Mouse (Mus musculus): ENCODE results near the gene Mthfd1. TPM values are rescaled to one million over a fixed set of nuclear protein-coding genes. Genes with fewer than 3 reads are reported as not detected.

The Mthfd1 gene
- polyA plus RNA-seq, 1 experiment from 2014 or later, result 80.2 TPM

DNA sequence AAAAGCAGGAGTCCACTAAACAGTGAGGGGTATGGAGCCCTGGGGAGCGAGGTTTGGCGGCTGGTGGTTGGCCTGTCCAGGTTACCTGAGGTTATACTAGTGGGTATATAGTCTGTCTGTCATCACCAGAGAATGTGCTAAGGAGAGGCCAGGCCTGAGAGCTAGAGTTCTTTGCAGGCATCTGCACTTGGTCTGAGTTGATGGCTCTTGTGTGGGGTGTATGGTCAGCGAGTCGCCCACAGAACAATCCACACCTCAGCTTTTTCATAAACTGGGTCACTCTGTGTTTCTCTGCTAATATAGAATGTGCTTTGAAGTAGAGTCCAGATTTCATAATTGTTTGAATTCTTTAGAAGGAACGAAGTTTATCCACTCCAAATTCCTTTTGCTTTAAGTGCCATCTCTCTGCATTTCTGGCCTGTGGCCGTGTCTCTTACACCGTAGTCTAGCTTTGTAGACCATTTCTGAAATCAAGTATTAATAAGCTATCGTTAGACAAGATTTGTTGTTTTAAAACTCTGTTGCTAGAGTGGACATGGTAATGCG, 44.3 kb downstream of the Mthfd1 start:
- no peak for DNase-seq (ENCODE audit: low spot score)
- Histone ChIP-seq H3K27ac (ENCODE audit: low read depth, low read length) (no peak overlapping the region), H3K4me2 (ENCODE audit: low read depth, low read length, severe bottlenecking) (no peak overlapping the region), H3K36me3 (ENCODE audit: control insufficient read depth, insufficient read depth, low read length) (no peaks in the 10 kb centered on the region; the same call in 1 of the 2 replicates), H3K4me1 (replicated peaks; ENCODE audit: control insufficient read depth, insufficient read depth, low read length) (no peaks in the 10 kb centered on the region), H3K9me3 (ENCODE audit: control insufficient read depth, low read length) (no peaks in the 10 kb centered on the region), H3K4me3 (ENCODE audit: low read depth, low read length) (no peak overlapping the region), H3K9ac (ENCODE audit: low read length) (no peak overlapping the region), H3K27me3 (ENCODE audit: control insufficient read depth, insufficient read depth, low read length) (no peaks in the 10 kb centered on the region)
- ATAC-seq (replicated peaks; ENCODE audit: low FRiP score), result no peak
- 94% methylated on average over 9 of the region's 9 CpGs for WGBS

DNA sequence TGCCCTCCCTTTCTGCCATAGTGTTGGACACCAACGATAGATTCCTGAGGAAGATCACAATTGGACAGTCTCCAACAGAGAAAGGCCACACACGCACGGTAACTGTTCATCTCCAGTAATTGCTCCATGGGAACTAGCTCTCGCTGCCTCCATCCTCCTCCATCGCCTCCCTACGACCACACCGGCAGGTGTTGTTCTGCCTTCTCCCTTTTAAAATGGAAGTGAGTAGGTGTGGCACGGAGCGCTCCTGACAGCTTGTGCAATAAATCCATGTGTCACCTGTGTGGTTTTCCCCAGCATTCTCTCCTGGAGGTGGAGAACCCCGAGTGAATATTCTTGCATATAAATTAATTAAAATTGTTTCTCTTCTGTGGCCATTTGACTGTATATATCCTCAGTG, 45.3 kb downstream of the Mthfd1 start:
- no peak for ATAC-seq (replicated peaks; ENCODE audit: low FRiP score)
- Histone ChIP-seq H3K36me3 (ENCODE audit: control insufficient read depth, insufficient read depth, low read length) (no peaks in the 10 kb centered on the region; the same call in 1 of the 2 replicates), H3K4me2 (ENCODE audit: low read depth, low read length, severe bottlenecking) (no peak overlapping the region), H3K4me1 (replicated peaks; ENCODE audit: control insufficient read depth, insufficient read depth, low read length) (no peaks in the 10 kb centered on the region), H3K4me3 (ENCODE audit: low read depth, low read length) (no peak overlapping the region), H3K27me3 (ENCODE audit: control insufficient read depth, insufficient read depth, low read length) (no peaks in the 10 kb centered on the region), H3K9me3 (ENCODE audit: control insufficient read depth, low read length) (no peaks in the 10 kb centered on the region), H3K27ac (ENCODE audit: low read depth, low read length) (no peak overlapping the region), H3K9ac (ENCODE audit: low read length) (no peak overlapping the region)
- 94% methylated on average over 10 of the region's 10 CpGs for WGBS
- DNase-seq (ENCODE audit: low spot score), result no peak

DNA sequence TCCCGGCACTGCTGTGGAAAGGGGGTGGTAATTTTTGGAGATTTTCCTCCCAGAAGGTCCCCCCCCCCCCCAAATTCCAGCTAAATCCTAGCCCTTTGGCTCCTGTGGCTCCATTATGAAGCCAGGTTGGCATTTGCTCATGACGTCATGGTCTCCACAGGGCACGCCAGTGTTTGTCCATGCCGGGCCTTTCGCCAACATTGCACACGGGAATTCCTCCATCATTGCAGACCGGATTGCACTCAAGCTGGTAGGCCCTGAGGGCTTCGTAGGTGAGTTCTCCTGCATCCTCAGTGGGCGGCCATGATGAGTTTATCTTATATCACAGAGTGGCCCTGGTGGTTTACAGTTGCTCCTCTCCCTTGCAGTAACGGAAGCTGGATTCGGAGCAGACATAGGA, 48.4 kb downstream of the Mthfd1 start:
- 96% methylated on average over 11 of the region's 11 CpGs for WGBS
- Histone ChIP-seq H3K36me3 (ENCODE audit: control insufficient read depth, insufficient read depth, low read length) (no peaks in the 10 kb centered on the region; the same call in 1 of the 2 replicates), H3K27me3 (ENCODE audit: control insufficient read depth, insufficient read depth, low read length) (no peaks in the 10 kb centered on the region), H3K9ac (ENCODE audit: low read length) (no peak overlapping the region), H3K27ac (ENCODE audit: low read depth, low read length) (no peak overlapping the region), H3K4me2 (ENCODE audit: low read depth, low read length, severe bottlenecking) (no peak overlapping the region), H3K4me1 (replicated peaks; ENCODE audit: control insufficient read depth, insufficient read depth, low read length) (no peaks in the 10 kb centered on the region), H3K9me3 (ENCODE audit: control insufficient read depth, low read length) (no peaks in the 10 kb centered on the region), H3K4me3 (ENCODE audit: low read depth, low read length) (no peak overlapping the region)
- DNase-seq (ENCODE audit: low spot score) (no peak), ATAC-seq (replicated peaks; ENCODE audit: low FRiP score) (no peak)

DNA sequence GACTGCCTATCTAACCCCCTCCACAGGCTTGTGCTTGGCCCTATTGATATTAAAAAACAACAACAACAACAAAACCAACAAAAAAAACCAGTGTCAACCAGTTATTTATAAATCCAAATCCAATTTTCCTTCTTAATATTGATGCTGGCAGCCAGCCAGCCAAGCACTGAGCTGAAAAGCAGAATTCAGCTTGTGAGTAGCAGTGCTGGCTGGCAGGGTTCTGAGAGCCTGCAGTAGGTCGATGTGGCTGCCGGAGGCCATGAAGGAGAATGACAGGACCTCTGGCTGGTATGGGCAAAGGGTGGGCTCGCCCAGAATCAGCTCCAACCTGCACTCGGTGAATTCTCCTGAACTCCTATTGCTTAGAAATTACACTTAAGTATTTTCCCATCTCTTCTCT, 49.1 kb downstream of the Mthfd1 start:
- no peak overlapping the region for H3K9ac ChIP-seq (ENCODE audit: low read length)
- H3K27me3 ChIP-seq (ENCODE audit: control insufficient read depth, insufficient read depth, low read length), result no peaks in the 10 kb centered on the region
- H3K4me2 ChIP-seq (ENCODE audit: low read depth, low read length, severe bottlenecking), result no peak overlapping the region
- DNase-seq (ENCODE audit: low spot score) (no peak), ATAC-seq (replicated peaks; ENCODE audit: low FRiP score) (no peak)
- WGBS, result 81% methylated on average over 4 of the region's 4 CpGs
- no peaks in the 10 kb centered on the region; the same call in 1 of the 2 replicates for H3K36me3 ChIP-seq (ENCODE audit: control insufficient read depth, insufficient read depth, low read length)
- H3K9me3 ChIP-seq (ENCODE audit: control insufficient read depth, low read length), result no peaks in the 10 kb centered on the region
- no peak overlapping the region for H3K27ac ChIP-seq (ENCODE audit: low read depth, low read length)
- no peak overlapping the region for H3K4me3 ChIP-seq (ENCODE audit: low read depth, low read length)
- H3K4me1 ChIP-seq (replicated peaks; ENCODE audit: control insufficient read depth, insufficient read depth, low read length), result no peaks in the 10 kb centered on the region

DNA sequence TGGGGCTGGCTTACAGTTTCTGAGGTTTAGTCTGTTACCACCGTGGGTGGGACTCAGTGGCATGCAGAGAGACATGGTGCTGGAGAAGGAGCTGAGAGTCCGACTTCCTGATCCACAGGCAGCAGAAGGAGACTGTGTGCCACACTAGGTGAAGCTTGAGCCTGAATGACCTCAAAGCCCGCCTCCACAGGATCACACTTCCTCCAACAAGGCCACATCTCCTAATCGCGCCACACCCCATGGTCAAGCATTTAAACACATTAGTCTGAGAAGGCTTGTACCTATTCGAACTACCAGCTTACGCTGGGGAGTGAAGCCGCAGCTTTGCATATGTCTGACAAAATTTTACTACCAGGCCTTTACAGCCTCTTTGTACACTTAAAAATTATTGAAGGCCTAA, 50.0 kb downstream of the Mthfd1 start:
- Histone ChIP-seq H3K9me3 (ENCODE audit: control insufficient read depth, low read length) (no peaks in the 10 kb centered on the region), H3K9ac (ENCODE audit: low read length) (no peak overlapping the region), H3K27ac (ENCODE audit: low read depth, low read length) (no peak overlapping the region), H3K4me2 (ENCODE audit: low read depth, low read length, severe bottlenecking) (no peak overlapping the region), H3K36me3 (ENCODE audit: control insufficient read depth, insufficient read depth, low read length) (no peaks in the 10 kb centered on the region), H3K4me3 (ENCODE audit: low read depth, low read length) (no peak overlapping the region), H3K4me1 (replicated peaks; ENCODE audit: control insufficient read depth, insufficient read depth, low read length) (no peaks in the 10 kb centered on the region), H3K27me3 (ENCODE audit: control insufficient read depth, insufficient read depth, low read length) (no peaks in the 10 kb centered on the region)
- ATAC-seq (replicated peaks; ENCODE audit: low FRiP score) (no peak), DNase-seq (ENCODE audit: low spot score) (no peak)
- WGBS, result 92% methylated on average over 8 of the region's 8 CpGs

DNA sequence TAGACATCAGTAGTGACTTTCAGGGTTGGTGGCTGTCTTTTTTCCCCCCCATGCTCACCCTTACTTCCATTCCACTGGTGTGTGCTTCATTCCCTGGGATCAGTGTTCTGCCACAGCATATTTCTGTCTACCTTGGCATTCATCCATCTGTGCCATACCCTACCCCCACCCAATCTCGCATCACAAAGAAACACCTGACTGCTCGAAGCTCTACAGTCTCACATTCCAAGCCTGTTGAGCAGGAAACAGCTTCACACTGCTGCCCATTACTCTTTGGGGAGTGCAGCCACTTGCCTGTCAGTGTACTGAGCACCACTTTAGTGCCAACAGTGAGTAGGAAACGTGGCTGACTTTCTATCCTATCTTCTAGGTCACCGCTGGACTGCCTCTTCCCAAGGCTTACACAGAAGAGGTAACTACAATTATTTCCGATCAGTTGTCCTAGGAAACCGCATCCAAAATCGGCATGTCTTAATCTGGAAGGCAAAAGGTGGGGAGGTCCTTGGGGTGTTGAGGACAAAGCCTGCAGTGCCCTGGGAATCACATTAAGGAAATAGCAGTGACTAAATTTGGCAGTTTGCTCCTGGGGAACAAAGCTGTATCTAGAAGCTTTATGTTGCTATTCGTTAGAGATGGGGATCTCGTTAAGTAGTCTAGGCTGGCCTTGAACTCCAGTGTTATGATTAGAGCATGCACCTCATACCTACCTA, 51.9 kb downstream of the Mthfd1 start:
- Histone ChIP-seq H3K4me3 (ENCODE audit: low read depth, low read length) (no peak overlapping the region), H3K27me3 (ENCODE audit: control insufficient read depth, insufficient read depth, low read length) (no peaks in the 10 kb centered on the region), H3K4me2 (ENCODE audit: low read depth, low read length, severe bottlenecking) (no peak overlapping the region), H3K27ac (ENCODE audit: low read depth, low read length) (no peak overlapping the region), H3K9ac (ENCODE audit: low read length) (no peak overlapping the region), H3K9me3 (ENCODE audit: control insufficient read depth, low read length) (no peaks in the 10 kb centered on the region), H3K4me1 (replicated peaks; ENCODE audit: control insufficient read depth, insufficient read depth, low read length) (no peaks in the 10 kb centered on the region), H3K36me3 (ENCODE audit: control insufficient read depth, insufficient read depth, low read length) (no peaks in the 10 kb centered on the region; the same call in 1 of the 2 replicates)
- 79% methylated on average over 9 of the region's 9 CpGs for WGBS
- no peak for DNase-seq (ENCODE audit: low spot score)
- no peak for ATAC-seq (replicated peaks; ENCODE audit: low FRiP score)

DNA sequence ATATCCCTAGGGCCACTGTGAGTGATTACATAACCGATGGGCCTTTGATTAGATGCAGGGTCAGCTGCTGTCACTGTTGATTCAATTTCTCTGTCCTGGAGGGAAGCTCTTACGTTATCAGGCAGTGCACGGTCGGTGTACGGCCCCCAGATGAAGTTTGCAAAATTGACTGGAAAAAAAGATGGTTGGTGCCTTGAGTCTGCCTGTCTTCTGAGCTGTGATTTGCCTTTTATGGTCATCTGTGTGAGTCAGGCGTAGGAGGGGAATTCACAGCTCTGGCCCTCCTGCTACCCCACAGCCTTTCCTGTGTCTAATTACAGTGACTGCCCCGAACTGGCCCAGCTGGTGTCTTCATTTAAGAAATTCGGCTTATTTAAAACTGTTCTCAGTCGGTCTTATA, 52.9 kb downstream of the Mthfd1 start:
- no peaks in the 10 kb centered on the region for H3K27me3 ChIP-seq (ENCODE audit: control insufficient read depth, insufficient read depth, low read length)
- no peak overlapping the region for H3K4me3 ChIP-seq (ENCODE audit: low read depth, low read length)
- no peaks in the 10 kb centered on the region for H3K4me1 ChIP-seq (replicated peaks; ENCODE audit: control insufficient read depth, insufficient read depth, low read length)
- no peak overlapping the region for H3K27ac ChIP-seq (ENCODE audit: low read depth, low read length)
- H3K9me3 ChIP-seq (ENCODE audit: control insufficient read depth, low read length), result no peaks in the 10 kb centered on the region
- H3K9ac ChIP-seq (ENCODE audit: low read length), result no peak overlapping the region
- no peak for DNase-seq (ENCODE audit: low spot score)
- 70% methylated on average over 9 of the region's 9 CpGs for WGBS
- no peak for ATAC-seq (replicated peaks; ENCODE audit: low FRiP score)
- H3K36me3 ChIP-seq (ENCODE audit: control insufficient read depth, insufficient read depth, low read length), result no peaks in the 10 kb centered on the region; the same call in 1 of the 2 replicates
- H3K4me2 ChIP-seq (ENCODE audit: low read depth, low read length, severe bottlenecking), result no peak overlapping the region

DNA sequence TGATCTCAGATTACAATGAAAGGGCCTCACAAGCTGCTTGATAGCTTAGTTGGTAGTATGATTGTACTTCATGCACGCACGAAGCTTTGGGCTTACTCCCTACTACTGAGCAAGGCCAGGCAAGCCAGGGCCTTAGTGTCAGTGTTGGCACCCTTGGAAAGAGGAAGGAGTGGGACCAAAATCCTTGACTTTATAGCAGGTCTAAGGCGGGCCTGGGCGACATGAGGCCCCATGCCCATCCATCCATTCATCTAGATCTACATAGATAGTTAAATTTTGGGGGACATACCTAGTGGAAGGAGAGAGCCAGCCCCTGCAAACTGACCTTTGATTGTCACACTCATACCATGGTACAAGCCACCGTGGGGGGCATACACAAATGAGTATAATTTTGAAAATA, 53.3 kb downstream of the Mthfd1 start:
- Histone ChIP-seq H3K9ac (ENCODE audit: low read length) (no peak overlapping the region), H3K27me3 (ENCODE audit: control insufficient read depth, insufficient read depth, low read length) (no peaks in the 10 kb centered on the region), H3K9me3 (ENCODE audit: control insufficient read depth, low read length) (no peaks in the 10 kb centered on the region), H3K4me2 (ENCODE audit: low read depth, low read length, severe bottlenecking) (no peak overlapping the region), H3K4me1 (replicated peaks; ENCODE audit: control insufficient read depth, insufficient read depth, low read length) (no peaks in the 10 kb centered on the region), H3K4me3 (ENCODE audit: low read depth, low read length) (no peak overlapping the region), H3K27ac (ENCODE audit: low read depth, low read length) (no peak overlapping the region), H3K36me3 (ENCODE audit: control insufficient read depth, insufficient read depth, low read length) (no peaks in the 10 kb centered on the region; the same call in 1 of the 2 replicates)
- 88% methylated on average over 5 of the region's 5 CpGs for WGBS
- ATAC-seq (replicated peaks; ENCODE audit: low FRiP score) (no peak), DNase-seq (ENCODE audit: low spot score) (no peak)

DNA sequence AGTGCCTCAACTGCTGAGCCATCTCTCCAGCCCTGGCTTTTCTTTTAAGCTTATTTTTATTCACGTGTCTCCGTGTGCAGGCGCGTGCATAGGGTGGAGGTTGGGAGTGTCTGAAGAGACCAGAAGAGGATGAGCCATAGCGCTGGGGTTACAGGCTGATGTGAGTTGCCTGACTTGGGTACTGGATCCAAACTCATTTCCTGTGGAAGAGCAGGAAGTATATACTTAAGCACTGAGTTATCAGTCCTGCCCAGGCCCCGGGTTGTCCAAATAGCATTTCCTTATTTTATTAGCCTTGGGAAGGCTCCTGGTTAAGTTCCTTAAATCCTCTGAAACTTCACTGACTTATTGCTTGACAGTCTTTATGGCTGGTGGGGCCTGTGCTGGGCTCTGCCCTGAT, 54.9 kb downstream of the Mthfd1 start:
- DNase-seq (ENCODE audit: low spot score), result no peak
- Histone ChIP-seq H3K9ac (ENCODE audit: low read length) (no peak overlapping the region), H3K27ac (ENCODE audit: low read depth, low read length) (no peak overlapping the region), H3K4me3 (ENCODE audit: low read depth, low read length) (no peak overlapping the region), H3K27me3 (ENCODE audit: control insufficient read depth, insufficient read depth, low read length) (no peaks in the 10 kb centered on the region), H3K4me2 (ENCODE audit: low read depth, low read length, severe bottlenecking) (no peak overlapping the region), H3K9me3 (ENCODE audit: control insufficient read depth, low read length) (no peaks in the 10 kb centered on the region), H3K4me1 (replicated peaks; ENCODE audit: control insufficient read depth, insufficient read depth, low read length) (no peaks in the 10 kb centered on the region), H3K36me3 (ENCODE audit: control insufficient read depth, insufficient read depth, low read length) (no peaks in the 10 kb centered on the region; the same call in 1 of the 2 replicates)
- no peak for ATAC-seq (replicated peaks; ENCODE audit: low FRiP score)
- WGBS, result 96% methylated on average over 6 of the region's 6 CpGs
